21 mouse cellular contexts compared by ENCODE assay signal in genomic region chr5:139257818-139258217, GRCm38 (mm10). TPM values are rescaled to one million over a fixed set of nuclear protein-coding genes. Genes with fewer than 3 reads are reported as not detected.
DNase-seq lines count a peak whose midpoint lies in the region; ATAC-seq lines count a peak whose summit lies in the region.
"Had no signal": no experiment of that assay in that cellular context is flagged by ENCODE, and none has a peak within 500 bp of the region (broad histone marks: within the 10 kb centered on the region; RNA-seq: fewer than 3 reads in every experiment).

No protein-coding gene starts in this region.

- no peaks in the 10 kb centered on the region for H3K27me3 ChIP-seq in heart, embryonic 14.5 days (ENCODE audit: control insufficient read depth, insufficient read depth, low read length)
- H3K27me3 ChIP-seq in lung, embryonic 15.5 days = no peaks in the 10 kb centered on the region
- H3K27me3 ChIP-seq in forebrain, embryonic 16.5 days (replicated peaks; ENCODE audit: control insufficient read depth, insufficient read depth, low read length) = no peaks in the 10 kb centered on the region
- H3K27me3 ChIP-seq: forebrain, embryonic 13.5 days; limb, embryonic 12.5 days; midbrain, embryonic 13.5 days had no signal

- peaks cover 29% of the 10 kb centered on the region for H3K36me3 ChIP-seq in heart, embryonic 14.5 days (ENCODE audit: control insufficient read depth, insufficient read depth, low read length)
- peaks cover 32% of the 10 kb centered on the region for H3K36me3 ChIP-seq in lung, embryonic 15.5 days
- peaks cover 4% of the 10 kb centered on the region; the same call in 1 of the 2 replicates for H3K36me3 ChIP-seq in forebrain, embryonic 16.5 days (ENCODE audit: control insufficient read depth, insufficient read depth)

- H3K27ac ChIP-seq in heart, embryonic 14.5 days (replicated peaks in 1 of 2; ENCODE audit: control insufficient read depth in 1 of 2, insufficient read depth in 1 of 2, low read depth in 2 of 2, low read length in 2 of 2) = peak overlapping the region; percentile 73 to 75
- peak overlapping the region; percentile 73 for H3K27ac ChIP-seq in lung, embryonic 15.5 days
- no peak overlapping the region for H3K27ac ChIP-seq in forebrain, embryonic 16.5 days (ENCODE audit: low read length)
- H3K27ac ChIP-seq: forebrain, embryonic 13.5 days; hindbrain, postnatal 0 days; limb, embryonic 12.5 days; liver, embryonic 14.5 days; macrophage; midbrain, embryonic 13.5 days had no signal

- DNase-seq in adrenal gland, adult (ENCODE audit: inconsistent age in 2 of 2, low spot score in 1 of 2) = peak; percentile 57 to 87
- no peak for DNase-seq in adrenal gland, postnatal 10 days
- no peak for DNase-seq in heart, postnatal 36 days
- no peak for DNase-seq in lung, postnatal 14 days
- DNase-seq in R1 (ENCODE audit: low read depth, low spot score) = peak; percentile 74
- DNase-seq: cerebellum, adult 18-20 months; cerebellum, postnatal 36 days; kidney, adult 11 months; kidney, postnatal 25 days; layer of hippocampus, adult 9-11 months; thymus, adult 18-20 months had no signal

- H3K9me3 ChIP-seq in heart, embryonic 14.5 days (ENCODE audit: control insufficient read depth, low read length) = no peaks in the 10 kb centered on the region
- H3K9me3 ChIP-seq in lung, embryonic 15.5 days = no peaks in the 10 kb centered on the region
- H3K9me3 ChIP-seq in forebrain, embryonic 16.5 days (ENCODE audit: control insufficient read depth, low read length) = no peaks in the 10 kb centered on the region
- H3K9me3 ChIP-seq: forebrain, embryonic 13.5 days; limb, embryonic 12.5 days; midbrain, embryonic 13.5 days had no signal

- no peak overlapping the region for H3K4me3 ChIP-seq in heart, embryonic 14.5 days (ENCODE audit: control insufficient read depth in 1 of 2, insufficient read depth in 1 of 2, low read depth in 1 of 2, low read length in 2 of 2)
- no peak overlapping the region for H3K4me3 ChIP-seq in lung, embryonic 15.5 days
- H3K4me3 ChIP-seq in forebrain, embryonic 16.5 days (replicated peaks; ENCODE audit: low read length) = no peak overlapping the region
- H3K4me3 ChIP-seq: forebrain, embryonic 13.5 days; limb, embryonic 12.5 days; midbrain, embryonic 13.5 days had no signal

- ATAC-seq in heart, embryonic 14.5 days (ENCODE audit: insufficient number of reproducible peaks, insufficient read depth, low FRiP score, low read depth) = no peak
- no peak for ATAC-seq in lung, embryonic 15.5 days (ENCODE audit: borderline replicate concordance, extremely low read depth, low FRiP score, low TSS enrichment)
- no peak for ATAC-seq in forebrain, embryonic 16.5 days
- ATAC-seq: CD4-positive, CD25-positive, alpha-beta regulatory T cell, adult 4 months; forebrain, embryonic 13.5 days; hindbrain, postnatal 0 days; midbrain, embryonic 13.5 days had no signal

- peaks cover 36 to 72% of the 10 kb centered on the region in 2 experiments for H3K4me1 ChIP-seq in heart, embryonic 14.5 days (ENCODE audit: control insufficient read depth in 2 of 2, insufficient read depth in 2 of 2, low read length in 2 of 2)
- H3K4me1 ChIP-seq in lung, embryonic 15.5 days = peaks cover 74% of the 10 kb centered on the region
- peaks cover 14% of the 10 kb centered on the region for H3K4me1 ChIP-seq in forebrain, embryonic 16.5 days (replicated peaks; ENCODE audit: control insufficient read depth, insufficient read depth, low read length)

- WGBS in heart, embryonic 14.5 days = 33% methylated on average over 4 of the region's 4 CpGs
- WGBS in lung, embryonic 15.5 days = 57% methylated on average over 4 of the region's 4 CpGs
- 74% methylated on average over 4 of the region's 4 CpGs for whole genome bisulfite sequencing in forebrain, embryonic 16.5 days

- intact Hi-C loops in heart, postnatal 36 days (cut with DNase I) = no loop called here

- no peak overlapping the region for H3K9ac ChIP-seq in heart, embryonic 14.5 days (ENCODE audit: low read length)
- H3K9ac ChIP-seq in lung, embryonic 15.5 days = no peak overlapping the region
- no peak overlapping the region for H3K9ac ChIP-seq in forebrain, embryonic 16.5 days (replicated peaks; ENCODE audit: low read depth, low read length)
- H3K9ac ChIP-seq: forebrain, embryonic 13.5 days; limb, embryonic 12.5 days; liver, embryonic 14.5 days; midbrain, embryonic 13.5 days had no signal

- peak overlapping the region; percentile 6; the same call in 1 of the 2 replicates for H3K4me2 ChIP-seq in heart, embryonic 14.5 days (ENCODE audit: low read length)
- no peak overlapping the region for H3K4me2 ChIP-seq in lung, embryonic 15.5 days
- no peak overlapping the region for H3K4me2 ChIP-seq in forebrain, embryonic 16.5 days (ENCODE audit: low read length)
- H3K4me2 ChIP-seq: forebrain, embryonic 13.5 days; limb, embryonic 12.5 days; midbrain, embryonic 13.5 days had no signal

RNA-seq across cellular contexts. Expression of gene Get4, which starts 5.7 kb away (rescaled TPM):
- total RNA-seq in adrenal gland, postnatal 10 days (2021) = 10 to 100 TPM; 69.6 to 82.9 TPM
- polyA plus RNA-seq in heart, embryonic 14.5 days (2014; fragmentation: Nextera tagmentation; extraction: Ambion mirVana) = 138 and 144 TPM in 2 replicates
- total RNA-seq in heart, postnatal 36 days (2021) = 10 to 100 TPM; 44.8 to 47.4 TPM
- 186 TPM in 2 replicates for polyA plus RNA-seq in lung, embryonic 15.5 days (2015; fragmentation: Nextera tagmentation; extraction: Ambion mirVana)
- polyA plus RNA-seq in forebrain, embryonic 16.5 days (2015; fragmentation: Nextera tagmentation; extraction: Ambion mirVana) = 133 and 135 TPM in 2 replicates

RNA-seq across cellular contexts. Expression of gene Sun1, which starts 57.4 kb away (rescaled TPM):
- total RNA-seq in adrenal gland, postnatal 10 days (2021) = 10 to 100 TPM; 59.5 to 78.6 TPM
- 39.6 and 41.4 TPM in 2 replicates for polyA plus RNA-seq in heart, embryonic 14.5 days (2014; fragmentation: Nextera tagmentation; extraction: Ambion mirVana)
- total RNA-seq in heart, postnatal 36 days (2021) = 10 to 100 TPM; 48.2 to 50.1 TPM
- polyA plus RNA-seq in lung, embryonic 15.5 days (2015; fragmentation: Nextera tagmentation; extraction: Ambion mirVana) = 48.7 and 52.7 TPM in 2 replicates
- 56.3 and 60.7 TPM in 2 replicates for polyA plus RNA-seq in forebrain, embryonic 16.5 days (2015; fragmentation: Nextera tagmentation; extraction: Ambion mirVana)

Comparison
In these comparisons a context has a peak if more than half of its experiments do, and no peak if none do; other contexts are left out.
1. DNase-seq: peak in adrenal gland, adult (2 of 2) and R1 (single experiment); none in adrenal gland, postnatal 10 days (single experiment), heart, postnatal 36 days (0 of 2) and lung, postnatal 14 days (single experiment).